Mouse (Mus musculus): ENCODE data around the gene Susd2. TPM values are rescaled to one million over a fixed set of nuclear protein-coding genes. Genes with fewer than 3 reads are reported as not detected.

Gene Susd2
- total and polyA plus RNA-seq, 3 experiments = 0.51 to 3.0 (median 0.70) TPM

DNA sequence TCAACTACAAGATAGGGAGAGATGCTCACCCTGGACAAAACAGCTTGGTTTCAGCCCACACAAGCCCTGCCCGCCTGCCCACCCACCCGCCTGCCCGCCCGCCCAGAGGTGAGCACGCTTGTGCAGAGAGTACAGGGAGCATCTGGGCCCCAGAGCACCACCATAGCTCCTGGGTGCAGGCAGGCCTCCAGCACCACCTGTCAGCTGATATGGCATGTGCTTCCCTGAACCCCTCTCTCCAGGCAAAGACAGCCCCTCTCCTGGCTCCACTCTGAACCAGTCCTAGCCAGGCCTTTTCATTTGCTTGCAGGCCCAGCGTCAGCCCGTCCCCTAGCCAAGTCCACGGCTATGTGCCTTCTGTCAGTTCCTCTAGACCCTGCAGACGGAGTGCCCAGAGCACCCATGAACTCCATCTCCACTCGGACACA is 36.8 kb upstream of the Susd2 start:
- no peak overlapping the region for H3K4me3 ChIP-seq (replicated peaks in 1 of 3; ENCODE audit: low read depth in 2 of 3, low read length in 2 of 3, poor library complexity in 1 of 3)
- H3K27ac ChIP-seq (ENCODE audit: insufficient read depth, low read depth) = no peak overlapping the region
- peaks cover 0 to 4% of the 10 kb centered on the region in 2 experiments; a peak in 2 of 4 replicates for H3K4me1 ChIP-seq (ENCODE audit: control insufficient read depth in 1 of 2, insufficient read depth in 2 of 2)
- in situ Hi-C loops (cut with MboI; ENCODE audit: low pct_ligation_motif_present, low pct_unique_long_range_greater_than_20kb, low sequenced_read_pairs) (no loop called here), dilution Hi-C loops (cut with MboI; ENCODE audit: extremely low pct_ligation_motif_present, extremely low pct_unique_long_range_greater_than_20kb, low sequenced_read_pairs) (no loop called here)
- no peak overlapping the region for H3K9ac ChIP-seq (ENCODE audit: insufficient read depth, low read depth)
- H3K9me3 ChIP-seq (replicated peaks; ENCODE audit: low read length) = no peaks in the 10 kb centered on the region
- TF ChIP-seq BHLHE40 (IDR thresholded peaks at IDR 0.05; ENCODE audit: low read depth, low read length) (no peak), MAFK (IDR thresholded peaks at IDR 0.05; ENCODE audit: insufficient replicate concordance, low read length) (no peak), GABPA (IDR thresholded peaks at IDR 0.05; ENCODE audit: insufficient replicate concordance, low read depth, low read length) (no peak), TCF12 (IDR thresholded peaks at IDR 0.05; ENCODE audit: low read depth, low read length) (no peak), IRF4 (IDR thresholded peaks at IDR 0.05; ENCODE audit: low read depth, low read length) (no peak), SIN3A (IDR thresholded peaks at IDR 0.05; ENCODE audit: low read length) (no peak), ZKSCAN1 (IDR thresholded peaks at IDR 0.05; ENCODE audit: borderline replicate concordance, low read depth, low read length) (no peak), POLR2A (IDR thresholded peaks at IDR 0.05; ENCODE audit: low read depth, low read length) (no peak), MEF2A (IDR thresholded peaks at IDR 0.05; ENCODE audit: borderline replicate concordance, low read depth, low read length) (no peak), UBTF (IDR thresholded peaks at IDR 0.05; ENCODE audit: low read depth, low read length) (no peak), ZC3H11A (IDR thresholded peaks at IDR 0.05; ENCODE audit: low read depth, low read length) (no peak), PAX5 (IDR thresholded peaks at IDR 0.05; ENCODE audit: low read length) (no peak), USF2 (conservative IDR thresholded peaks at IDR 0.05; ENCODE audit: low read depth, low read length) (no peak), CHD2 (IDR thresholded peaks at IDR 0.05; ENCODE audit: low read length) (no peak), NELFE (IDR thresholded peaks at IDR 0.05; ENCODE audit: low read depth, low read length) (no peak), SMC3 (IDR thresholded peaks at IDR 0.05; ENCODE audit: low read depth, low read length) (no peak)
- DNase-seq (ENCODE audit: extremely low read depth) = no peak
- peaks cover 63 to 96% of the 10 kb centered on the region in 2 experiments for H3K36me3 ChIP-seq (replicated peaks in 1 of 2; ENCODE audit: control insufficient read depth in 1 of 2, insufficient read depth in 1 of 2, low read length in 1 of 2)
- no peaks in the 10 kb centered on the region for H3K27me3 ChIP-seq (replicated peaks)
- H3K4me2 ChIP-seq (ENCODE audit: insufficient read depth, low read depth, poor library complexity, severe bottlenecking) = no peak overlapping the region
- no peaks in the 10 kb centered on the region for H3K79me2 ChIP-seq (replicated peaks; ENCODE audit: control insufficient read depth, extremely low read depth, insufficient read depth, poor library complexity, severe bottlenecking)

DNA sequence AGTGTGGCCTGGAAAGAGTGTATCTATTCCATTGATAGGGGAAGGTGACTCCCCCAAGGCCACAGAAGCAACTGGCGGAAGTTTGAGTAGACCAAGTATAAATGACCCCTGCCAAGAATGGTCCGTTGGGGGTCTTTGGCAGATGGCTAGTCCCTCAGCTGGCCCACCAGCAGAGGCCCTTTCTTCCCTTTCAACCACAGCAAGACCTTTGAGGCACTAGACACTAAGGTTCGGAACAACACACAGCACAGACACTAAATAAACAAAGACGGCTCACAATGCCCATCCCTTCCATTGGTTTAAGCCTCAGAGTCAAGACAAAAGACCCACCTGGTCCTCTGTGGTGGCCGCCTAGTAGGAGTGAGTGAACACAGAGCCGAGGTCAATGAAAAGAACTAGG is 35.4 kb upstream of the Susd2 start:
- Histone ChIP-seq H3K27ac (ENCODE audit: insufficient read depth, low read depth) (no peak overlapping the region), H3K4me2 (ENCODE audit: insufficient read depth, low read depth, poor library complexity, severe bottlenecking) (no peak overlapping the region), H3K4me1 (ENCODE audit: control insufficient read depth in 1 of 2, insufficient read depth in 2 of 2) (peaks cover 0 to 4% of the 10 kb centered on the region in 2 experiments; a peak in 2 of 4 replicates), H3K9me3 (replicated peaks; ENCODE audit: low read length) (no peaks in the 10 kb centered on the region), H3K4me3 (replicated peaks in 1 of 3; ENCODE audit: low read depth in 2 of 3, low read length in 2 of 3, poor library complexity in 1 of 3) (no peak overlapping the region), H3K36me3 (replicated peaks in 1 of 2; ENCODE audit: control insufficient read depth in 1 of 2, insufficient read depth in 1 of 2, low read length in 1 of 2) (peaks cover 63 to 97% of the 10 kb centered on the region in 2 experiments), H3K79me2 (replicated peaks; ENCODE audit: control insufficient read depth, extremely low read depth, insufficient read depth, poor library complexity, severe bottlenecking) (no peaks in the 10 kb centered on the region), H3K9ac (ENCODE audit: insufficient read depth, low read depth) (no peak overlapping the region), H3K27me3 (replicated peaks) (no peaks in the 10 kb centered on the region)
- dilution Hi-C loops (cut with MboI; ENCODE audit: extremely low pct_ligation_motif_present, extremely low pct_unique_long_range_greater_than_20kb, low sequenced_read_pairs) (no loop called here), in situ Hi-C loops (cut with MboI; ENCODE audit: low pct_ligation_motif_present, low pct_unique_long_range_greater_than_20kb, low sequenced_read_pairs) (no loop called here)
- no peak for TF ChIP-seq SIN3A (IDR thresholded peaks at IDR 0.05; ENCODE audit: low read length)
- TF ChIP-seq JUND (conservative IDR thresholded peaks at IDR 0.05; ENCODE audit: low read depth, low read length) = no peak
- TF ChIP-seq PAX5 (IDR thresholded peaks at IDR 0.05; ENCODE audit: low read length) = no peak
- no peak for TF ChIP-seq ETS1 (conservative IDR thresholded peaks at IDR 0.05; ENCODE audit: low read depth, low read length)
- no peak for TF ChIP-seq CHD2 (IDR thresholded peaks at IDR 0.05; ENCODE audit: low read length)
- TF ChIP-seq JUN (IDR thresholded peaks at IDR 0.05; ENCODE audit: insufficient read depth, low read depth, low read length) = no peak
- no peak for TF ChIP-seq USF1 (IDR thresholded peaks at IDR 0.05; ENCODE audit: low read depth, low read length)
- TF ChIP-seq POLR2A (IDR thresholded peaks at IDR 0.05; ENCODE audit: low read depth, low read length) = no peak
- TF ChIP-seq MXI1 (IDR thresholded peaks at IDR 0.05; ENCODE audit: low read depth, low read length) = no peak
- no peak for TF ChIP-seq MYC (IDR thresholded peaks at IDR 0.05; ENCODE audit: low read depth, low read length)
- TF ChIP-seq ELF1 (IDR thresholded peaks at IDR 0.05; ENCODE audit: low read depth, low read length) = no peak
- TF ChIP-seq TBP (conservative IDR thresholded peaks at IDR 0.05; ENCODE audit: low read depth, low read length) = no peak
- DNase-seq (ENCODE audit: extremely low read depth) = no peak

Data from CH12.LX (cell line).